Mouse (Mus musculus) liver, embryonic 14.5 days (tissue): ENCODE measurements around the gene Zfp740. TPM values are rescaled to one million over a fixed set of nuclear protein-coding genes. Genes with fewer than 3 reads are reported as not detected.

Experiments used
- ATAC-seq: fragments of 200-750 bp; cut with Nextera tagmentation; 2 replicates; pipeline ENCODE4 v1.8.0; 2017; ENCODE audit warnings: moderate number of reproducible peaks, mild to moderate bottlenecking, moderate library complexity; ENCODE audit not compliant: insufficient read depth
- DNase-seq, 3 experiments: peaks; one replicate each; pipeline ENCODE4 v3.0.0-alpha.2; 2012 to 2013; ENCODE audit warnings: low read depth in 3 of 3, low spot score in 3 of 3
- H3K27ac ChIP-seq: fragments of 300-500 bp; sonication (generic); 2 replicates; pipeline ENCODE4 v1.5.1; 2014; ENCODE audit warnings: moderate library complexity, mild to moderate bottlenecking, control low read depth, inconsistent platforms
- H3K27me3 ChIP-seq: fragments of 300-500 bp; sonication (generic); 2 replicates; pipeline ENCODE4 v1.6.1; 2014; ENCODE audit warnings: mild to moderate bottlenecking, low read length, moderate library complexity; ENCODE audit not compliant: control insufficient read depth, insufficient read depth
- H3K36me3 ChIP-seq: fragments of 300-500 bp; sonication (generic); replicated peaks from 2 replicates; pipeline ENCODE4 v1.6.1; 2014; ENCODE audit warnings: low read depth; ENCODE audit not compliant: control insufficient read depth, insufficient read depth
- H3K4me1 ChIP-seq, 2 experiments: fragments of 200-500 bp in 1 of 2; fragments of 300-500 bp in 1 of 2; sonication (generic) in 1 of 2; replicated peaks; 2 replicates each; pipeline ENCODE4 v1.6.1; 2012 to 2014; ENCODE audit warnings: antibody characterized with exemption in 1 of 2, inconsistent platforms in 1 of 2, low read length in 1 of 2; ENCODE audit not compliant: control insufficient read depth in 2 of 2, insufficient read depth in 2 of 2
- H3K4me2 ChIP-seq: fragments of 300-500 bp; sonication (generic); 2 replicates; pipeline ENCODE4 v1.6.1; 2014; ENCODE audit warnings: low read depth, mild to moderate bottlenecking, control low read depth, moderate library complexity
- H3K4me3 ChIP-seq, 2 experiments: fragments of 200-500 bp in 1 of 2; fragments of 300-500 bp in 1 of 2; sonication (generic) in 1 of 2; 2 replicates each; pipeline ENCODE4 v1.5.1; 2012 to 2014; ENCODE audit warnings: low read depth in 2 of 2, low read length in 2 of 2, mild to moderate bottlenecking in 2 of 2, control low read depth in 1 of 2, inconsistent platforms in 1 of 2, moderate library complexity in 1 of 2; ENCODE audit not compliant: insufficient read depth in 1 of 2
- H3K9ac ChIP-seq: fragments of 300-500 bp; sonication (generic); replicated peaks from 2 replicates; pipeline ENCODE4 v1.6.1; 2014; ENCODE audit warnings: mild to moderate bottlenecking, control low read depth, moderate library complexity
- H3K9me3 ChIP-seq: fragments of 300-500 bp; sonication (generic); 2 replicates; pipeline ENCODE4 v1.6.1; 2016; ENCODE audit warnings: low read length, mixed read lengths; ENCODE audit not compliant: control insufficient read depth
- CTCF ChIP-seq: IDR thresholded peaks from 2 replicates; pipeline ENCODE4 v1.5.1; 2016; ENCODE audit warnings: antibody characterized with exemption, low read depth, control low read depth
- EP300 ChIP-seq: IDR thresholded peaks from 2 replicates; pipeline ENCODE4 v1.6.1; 2016; ENCODE audit warnings: antibody characterized with exemption, low read depth
- WGBS: fragments of 180-500 bp; shearing (Covaris S2); extraction: QIAGEN DNeasy Blood & Tissue Kit; methylation state at CpG from one replicate; pipeline ENCODE4 v1.1.7; 2014; ENCODE audit not compliant: insufficient replicate concordance; 5-methylcytosine and 5-hydroxymethylcytosine counted together
- polyA plus RNA-seq, 2 experiments: library from polyadenylated mRNA; depleted of rRNA in 1 of 2; stranded (reverse) in 1 of 2; unstranded in 1 of 2; fragments of >200 nt; fragmentation: Nextera tagmentation in 1 of 2; extraction: Ambion mirVana in 1 of 2; gene quantifications; 2 replicates each; pipeline versions ENCODE4 v1.2.1 to v1.2.3; 2012 to 2014

Gene Zfp740
- polyA plus RNA-seq, 2 experiments: 12.0 to 14.9 TPM

DNA sequence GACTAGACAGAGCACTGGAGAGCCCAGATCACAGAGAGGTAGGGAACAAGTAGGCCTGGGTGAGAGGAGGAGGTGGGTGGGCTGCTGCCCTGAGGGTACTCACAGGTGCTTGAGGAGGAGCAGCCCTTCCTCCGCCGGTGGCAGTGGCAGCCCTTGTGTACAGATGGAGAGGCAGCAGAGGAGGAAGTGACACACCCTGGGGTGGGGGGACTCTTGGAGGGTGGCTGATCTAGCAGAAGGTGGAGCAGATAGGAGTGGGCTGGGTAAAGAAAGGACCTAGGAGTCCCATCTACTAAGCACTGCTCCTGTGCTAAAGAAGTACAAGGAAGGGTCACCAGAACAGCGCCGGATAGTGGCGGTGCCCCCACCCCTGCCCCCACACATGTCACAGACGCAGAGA, 28.7 kb downstream of the Zfp740 start, which contains the start of gene Itgb7:
Gene Itgb7, minus strand, starts transcription at position 197 of the 400 bp plus-strand sequence.
- H3K9ac ChIP-seq: peak within 1 kb of the TSS; percentile 48
- peak; percentile 43; the same call in 1 of the 2 replicates for TF ChIP-seq EP300
- TF ChIP-seq CTCF: no peak
- DNase-seq (peak in 1 of 3 experiments; percentile 33), ATAC-seq (peak; percentile 91)
- peak within 1 kb of the TSS; percentile 29 to 55 for H3K4me3 ChIP-seq
- H3K27me3 ChIP-seq: no peaks in the 10 kb centered on the region
- under 1% methylated on average over 6 of the region's 6 CpGs for WGBS
- no peaks in the 10 kb centered on the region for H3K36me3 ChIP-seq
- H3K9me3 ChIP-seq: no peaks in the 10 kb centered on the region
- H3K4me1 ChIP-seq: peaks cover 21 to 36% of the 10 kb centered on the region in 2 experiments
- peak within 1 kb of the TSS; percentile 49 for H3K4me2 ChIP-seq
- H3K27ac ChIP-seq: no peak within 1 kb of the TSS

DNA sequence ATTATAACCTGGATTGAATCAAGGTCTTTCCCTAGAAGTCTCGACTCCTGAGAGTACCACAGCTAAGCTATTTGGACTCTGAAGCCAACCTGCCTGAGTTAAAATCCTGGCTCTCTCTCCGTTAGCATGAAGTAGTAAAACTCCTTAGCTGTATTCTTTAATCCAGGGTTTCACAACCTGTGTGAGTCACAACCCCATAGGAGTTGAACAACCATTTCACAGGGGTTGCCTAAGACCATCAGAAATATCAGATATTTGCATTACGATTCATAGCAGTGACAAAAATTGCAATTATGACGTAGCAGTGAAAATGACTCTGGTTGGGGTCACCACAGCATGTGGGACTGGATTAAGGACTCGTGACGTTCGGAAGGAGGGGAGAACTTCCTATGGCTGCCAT, 29.7 kb downstream of the Zfp740 start:
- DNase-seq (no peak), ATAC-seq (no peak)
- Histone ChIP-seq H3K4me2 (no peak overlapping the region), H3K9me3 (no peaks in the 10 kb centered on the region), H3K9ac (no peak overlapping the region), H3K27ac (no peak overlapping the region), H3K36me3 (no peaks in the 10 kb centered on the region), H3K4me3 (no peak overlapping the region), H3K4me1 (peaks cover 21 to 36% of the 10 kb centered on the region in 2 experiments), H3K27me3 (no peaks in the 10 kb centered on the region)
- TF ChIP-seq CTCF: no peak
- no peak for TF ChIP-seq EP300
- WGBS: 75% methylated on average over 7 of the region's 7 CpGs

DNA sequence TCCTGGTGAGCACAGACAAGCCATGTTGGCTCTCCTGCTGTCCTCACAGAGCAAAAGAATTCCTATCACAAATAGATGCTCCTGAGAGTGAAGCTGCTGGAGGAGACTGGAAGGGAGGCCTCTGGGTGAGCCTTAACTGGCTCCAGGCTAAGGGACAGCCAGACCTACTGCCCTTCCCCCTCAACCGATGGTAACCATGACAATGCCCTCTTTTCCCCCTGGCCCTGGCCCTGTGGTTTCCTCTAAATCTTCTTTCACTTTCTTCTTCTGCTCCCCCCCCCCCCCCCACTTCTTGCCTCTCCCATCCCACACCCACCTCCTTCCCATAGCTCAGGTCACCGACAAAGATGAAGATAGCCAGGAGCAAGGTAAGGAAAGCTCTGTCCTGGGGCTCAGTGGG, 30.8 kb downstream of the Zfp740 start:
- DNase-seq (no peak), ATAC-seq (no peak)
- Histone ChIP-seq H3K9me3 (no peaks in the 10 kb centered on the region), H3K9ac (no peak overlapping the region), H3K27ac (no peak overlapping the region), H3K27me3 (no peaks in the 10 kb centered on the region), H3K4me1 (peaks cover 21 to 36% of the 10 kb centered on the region in 2 experiments), H3K4me2 (no peak overlapping the region), H3K4me3 (no peak overlapping the region), H3K36me3 (no peaks in the 10 kb centered on the region)
- TF ChIP-seq CTCF (no peak), EP300 (no peak)
- 4% methylated on average over 2 of the region's 2 CpGs for WGBS

DNA sequence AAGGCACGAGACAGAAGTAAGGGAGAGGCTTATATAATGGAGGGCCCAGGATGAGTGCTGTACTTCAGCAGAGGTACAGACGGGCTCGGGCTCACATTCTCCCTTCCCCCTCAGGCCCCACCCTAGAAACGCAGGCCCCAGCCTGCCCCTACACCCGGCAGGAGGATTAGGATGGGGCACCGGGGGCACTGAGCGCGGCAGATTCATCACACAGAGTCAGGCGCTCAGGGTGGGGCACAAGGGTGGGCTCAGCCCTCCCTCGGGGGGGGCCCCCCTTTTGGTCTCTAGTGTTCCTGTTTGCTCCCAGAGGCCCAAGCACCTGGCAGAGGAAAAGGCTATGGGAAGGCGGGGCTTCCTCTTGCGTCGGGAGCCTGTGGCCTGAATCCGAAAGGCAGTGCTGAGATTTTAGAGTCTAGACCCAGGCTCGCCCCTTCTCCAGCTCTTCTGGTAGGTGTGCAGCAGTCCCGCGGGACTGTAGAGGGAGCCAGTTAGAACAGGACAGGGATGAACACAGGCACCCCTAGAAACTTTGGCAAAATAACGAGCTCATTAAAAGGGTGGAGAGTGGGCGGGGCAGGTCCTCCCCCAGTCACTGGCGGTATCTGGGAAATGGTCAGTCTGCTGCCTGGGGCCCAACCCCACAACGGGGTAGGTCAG, 32.5 kb downstream of the Zfp740 start:
- Histone ChIP-seq H3K4me3 (peak overlapping the region in 1 of 2 experiments; percentile 14; a peak in 2 of 4 replicates), H3K9me3 (no peaks in the 10 kb centered on the region), H3K4me1 (peaks cover 21 to 35% of the 10 kb centered on the region in 2 experiments), H3K27ac (no peak overlapping the region), H3K9ac (no peak overlapping the region), H3K36me3 (no peaks in the 10 kb centered on the region), H3K27me3 (no peaks in the 10 kb centered on the region), H3K4me2 (peak overlapping the region; percentile 22)
- TF ChIP-seq EP300 (no peak), CTCF (no peak)
- no peak for ATAC-seq
- no peak for DNase-seq
- 27% methylated on average over 21 of the region's 21 CpGs for WGBS

DNA sequence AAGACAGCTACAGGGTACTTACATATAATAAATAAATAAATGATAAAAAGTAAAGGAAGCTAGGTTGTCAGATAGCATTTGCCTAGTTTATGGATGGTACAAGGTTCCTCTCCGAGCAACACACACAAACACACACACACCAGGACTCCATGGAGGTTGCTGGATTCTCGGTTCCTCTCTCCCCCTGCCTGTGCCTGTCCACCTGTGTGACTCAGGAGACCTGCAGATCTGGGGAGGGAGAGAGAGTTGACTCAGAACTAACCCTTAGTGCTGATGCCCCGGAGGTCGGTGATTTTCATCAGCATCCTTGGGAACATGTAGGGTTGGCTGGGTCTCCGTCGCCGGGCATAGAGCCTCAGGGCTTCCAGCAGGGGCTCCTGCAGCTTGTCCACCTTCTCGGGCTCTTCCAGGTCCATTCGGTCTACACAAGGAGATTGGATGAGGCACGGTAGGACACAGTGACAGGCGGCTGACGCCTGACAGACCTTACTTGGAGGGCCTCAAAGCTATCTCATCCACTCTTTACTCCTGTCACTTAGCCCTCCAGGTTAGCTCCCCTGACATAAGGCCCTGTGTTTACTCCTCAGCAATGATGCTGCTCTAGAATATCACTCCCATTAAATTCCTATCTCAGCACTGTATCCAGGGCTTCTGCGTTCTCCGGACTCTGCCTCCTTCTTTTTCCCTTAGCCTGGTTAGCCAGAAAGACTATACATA, 35.7 kb downstream of the Zfp740 start:
- H3K36me3 ChIP-seq: no peaks in the 10 kb centered on the region
- DNase-seq (no peak), ATAC-seq (no peak)
- H3K27me3 ChIP-seq: peaks cover 6% of the 10 kb centered on the region
- H3K9ac ChIP-seq: no peak overlapping the region
- no peak overlapping the region for H3K4me2 ChIP-seq
- H3K27ac ChIP-seq: no peak overlapping the region
- H3K9me3 ChIP-seq: no peaks in the 10 kb centered on the region
- H3K4me1 ChIP-seq: peaks cover 7 to 15% of the 10 kb centered on the region in 2 experiments
- no peak overlapping the region for H3K4me3 ChIP-seq
- TF ChIP-seq CTCF: no peak
- TF ChIP-seq EP300: no peak
- WGBS: 71% methylated on average over 14 of the region's 14 CpGs
